Mouse (Mus musculus) CH12.LX (cell line): ENCODE data around the gene Sh3glb2. TPM values are rescaled to one million over a fixed set of nuclear protein-coding genes. Genes with fewer than 3 reads are reported as not detected.
A peak's percentile ranks its signal among the peaks of the same experiment; 100 is the strongest.

ENCODE experiments used
- DNase-seq: peaks from one replicate; pipeline ENCODE4 v3.0.0-alpha.2; 2013; ENCODE audit errors: extremely low read depth
- H3K27ac ChIP-seq: 2 replicates; pipeline ENCODE4 v1.5.1; 2012; ENCODE audit warnings: low read depth, mild to moderate bottlenecking, control low read depth, moderate library complexity; ENCODE audit not compliant: insufficient read depth
- H3K27me3 ChIP-seq: replicated peaks from 2 replicates; pipeline ENCODE3; 2012; ENCODE audit warnings: inconsistent platforms
- H3K36me3 ChIP-seq, 2 experiments: replicated peaks in 1 of 2; 2 replicates each; pipeline versions ENCODE3 to v1.6.1; 2012; ENCODE audit warnings: inconsistent platforms in 1 of 2, low read length in 1 of 2, mild to moderate bottlenecking in 1 of 2, mixed read lengths in 1 of 2, moderate library complexity in 1 of 2; ENCODE audit not compliant: control insufficient read depth in 1 of 2, insufficient read depth in 1 of 2
- H3K4me1 ChIP-seq, 2 experiments: 2 replicates each; pipeline ENCODE4 v1.6.1; 2012; ENCODE audit warnings: inconsistent platforms in 1 of 2, moderate library complexity in 1 of 2; ENCODE audit not compliant: insufficient read depth in 2 of 2, control insufficient read depth in 1 of 2
- H3K4me2 ChIP-seq: 2 replicates; pipeline ENCODE4 v1.6.1; 2012; ENCODE audit warnings: low read depth, mild to moderate bottlenecking, control low read depth; ENCODE audit not compliant: poor library complexity, insufficient read depth, severe bottlenecking
- H3K4me3 ChIP-seq, 3 experiments: fragments of 150-350 bp in 1 of 3; sonication (generic) in 1 of 3; replicated peaks in 1 of 3; 2 replicates each; pipeline versions ENCODE3 to v1.5.1; 2011 to 2012; ENCODE audit warnings: low read depth in 2 of 3, low read length in 2 of 3, mild to moderate bottlenecking in 2 of 3, moderate library complexity in 2 of 3, control low read depth in 1 of 3, improper control_type of control experiment in 1 of 3, inconsistent platforms in 1 of 3, mixed read lengths in 1 of 3; ENCODE audit not compliant: poor library complexity in 1 of 3
- H3K79me2 ChIP-seq: replicated peaks from 2 replicates; pipeline ENCODE4 v1.6.1; 2012; ENCODE audit warnings: mild to moderate bottlenecking, moderate library complexity; ENCODE audit not compliant: control insufficient read depth, poor library complexity, insufficient read depth, severe bottlenecking; ENCODE audit errors: extremely low read depth
- H3K9ac ChIP-seq: 2 replicates; pipeline ENCODE4 v1.6.1; 2012; ENCODE audit warnings: low read depth, mild to moderate bottlenecking, control low read depth, moderate library complexity; ENCODE audit not compliant: insufficient read depth
- H3K9me3 ChIP-seq: replicated peaks from 2 replicates; pipeline ENCODE3; 2012; ENCODE audit warnings: low read length, inconsistent platforms, mixed read lengths
- CHD2 ChIP-seq: IDR thresholded peaks from 2 replicates; pipeline ENCODE4 v1.6.1; 2011; ENCODE audit warnings: low read length, improper control_type of control experiment
- CTCF ChIP-seq, 2 experiments: IDR thresholded peaks in 1 of 2; conservative IDR thresholded peaks in 1 of 2; 2 replicates each; pipeline ENCODE4 v1.5.1; 2011 to 2012; ENCODE audit warnings: low read depth in 2 of 2, low read length in 2 of 2, improper control_type of control experiment in 1 of 2, inconsistent platforms in 1 of 2, mild to moderate bottlenecking in 1 of 2, moderate library complexity in 1 of 2
- EP300 ChIP-seq: IDR thresholded peaks from 2 replicates; pipeline ENCODE4 v1.6.1; 2011; ENCODE audit warnings: low read length, improper control_type of control experiment
- ETS1 ChIP-seq: conservative IDR thresholded peaks from 2 replicates; pipeline ENCODE4 v1.6.1; 2012; ENCODE audit warnings: low read depth, mild to moderate bottlenecking, inconsistent platforms, low read length, improper control_type of control experiment, moderate library complexity
- HCFC1 ChIP-seq: IDR thresholded peaks from 2 replicates; pipeline ENCODE4 v1.6.1; 2012; ENCODE audit warnings: low read depth, mild to moderate bottlenecking, inconsistent platforms, low read length, improper control_type of control experiment
- IRF4 ChIP-seq: IDR thresholded peaks from 2 replicates; pipeline ENCODE4 v1.6.1; 2014; ENCODE audit warnings: low read depth, mild to moderate bottlenecking, inconsistent platforms, low read length, improper control_type of control experiment
- KAT2A ChIP-seq: IDR thresholded peaks from 2 replicates; pipeline ENCODE4 v1.6.1; 2012; ENCODE audit warnings: low read length, improper control_type of control experiment, inconsistent platforms; ENCODE audit not compliant: insufficient replicate concordance
- MAFK ChIP-seq: IDR thresholded peaks from 2 replicates; pipeline ENCODE4 v1.6.1; 2011; ENCODE audit warnings: low read length, improper control_type of control experiment; ENCODE audit not compliant: insufficient replicate concordance
- MAX ChIP-seq: IDR thresholded peaks from 2 replicates; pipeline ENCODE4 v1.6.1; 2011; ENCODE audit warnings: low read length, improper control_type of control experiment
- MXI1 ChIP-seq: IDR thresholded peaks from 2 replicates; pipeline ENCODE4 v1.6.1; 2011; ENCODE audit warnings: mild to moderate bottlenecking, low read depth, low read length, improper control_type of control experiment
- MYC ChIP-seq: IDR thresholded peaks from 2 replicates; pipeline ENCODE4 v1.6.1; 2011; ENCODE audit warnings: low read depth, mild to moderate bottlenecking, improper control_type of control experiment, low read length
- PAX5 ChIP-seq: IDR thresholded peaks from 2 replicates; pipeline ENCODE4 v1.6.1; 2012; ENCODE audit warnings: low read length, inconsistent platforms, mixed read lengths
- SIN3A ChIP-seq: IDR thresholded peaks from 2 replicates; pipeline ENCODE4 v1.6.1; 2012; ENCODE audit warnings: low read length, improper control_type of control experiment, inconsistent platforms
- TBP ChIP-seq: conservative IDR thresholded peaks from 2 replicates; pipeline ENCODE4 v1.6.1; 2011; ENCODE audit warnings: low read depth, low read length, improper control_type of control experiment
- UBTF ChIP-seq: IDR thresholded peaks from 2 replicates; pipeline ENCODE4 v1.6.1; 2012; ENCODE audit warnings: low read depth, mild to moderate bottlenecking, inconsistent platforms, low read length, improper control_type of control experiment, moderate library complexity
- USF2 ChIP-seq: conservative IDR thresholded peaks from 2 replicates; pipeline ENCODE4 v1.6.1; 2011; ENCODE audit warnings: low read depth, low read length, improper control_type of control experiment
- ZC3H11A ChIP-seq: IDR thresholded peaks from 2 replicates; pipeline ENCODE4 v1.6.1; 2012; ENCODE audit warnings: low read depth, mild to moderate bottlenecking, inconsistent platforms, low read length, improper control_type of control experiment
- ZKSCAN1 ChIP-seq: IDR thresholded peaks from 2 replicates; pipeline ENCODE4 v1.6.1; 2012; ENCODE audit warnings: low read depth, inconsistent platforms, low read length, improper control_type of control experiment, borderline replicate concordance
- dilution Hi-C: fragments of 300-500 bp; cut with MboI; formaldehyde crosslinking; loops from 2 replicates; pipeline ENCODE4 v1.14.3; 2020; ENCODE audit warnings: low sequenced_read_pairs; ENCODE audit not compliant: extremely low pct_unique_long_range_greater_than_20kb, extremely low pct_ligation_motif_present
- in situ Hi-C: fragments of 300-500 bp; cut with MboI; formaldehyde crosslinking; loops from 3 replicates; pipeline ENCODE4 v1.14.3; 2019; ENCODE audit warnings: low sequenced_read_pairs, low pct_ligation_motif_present, low pct_unique_long_range_greater_than_20kb, mixed read lengths
- polyA plus RNA-seq: library from polyadenylated mRNA; unstranded; fragments of >175 nt; gene quantifications from 2 replicates; pipeline ENCODE4 v1.2.1, GENCODE M21; 2012; ENCODE audit warnings: low read depth; ENCODE audit not compliant: insufficient read length
- total RNA-seq, 2 experiments: library from RNA; depleted of rRNA; stranded (reverse); fragments of 300-350 nt in 1 of 2; fragments of >200 nt in 1 of 2; gene quantifications; 2 replicates each; pipeline ENCODE4 v1.2.3; 2012 to 2014

The Sh3glb2 gene
- total and polyA plus RNA-seq, 3 experiments: 27.2 to 47.8 (median 38.9) TPM

DNA sequence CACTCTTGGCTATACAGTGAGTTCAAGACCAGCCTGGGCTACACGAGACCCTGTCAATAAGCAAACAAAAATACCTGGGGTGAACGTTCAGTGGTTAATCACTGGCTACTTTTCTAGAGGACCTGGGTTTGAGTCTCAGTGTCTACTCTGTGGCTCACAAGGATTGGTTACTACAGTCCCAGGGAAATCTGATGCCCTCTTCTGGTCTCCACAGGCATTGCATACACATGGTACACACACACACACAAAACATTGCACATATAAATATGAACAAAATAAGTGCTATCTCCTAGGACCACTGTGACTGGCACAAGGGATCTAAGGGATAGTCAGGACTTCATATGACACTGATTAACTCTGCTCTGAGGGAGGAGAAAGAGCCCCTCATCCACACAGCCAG is 29.9 kb upstream of the Sh3glb2 start:
- DNase-seq: no peak
- H3K4me3 ChIP-seq: no peak overlapping the region
- no peak overlapping the region for H3K9ac ChIP-seq
- no peaks in the 10 kb centered on the region for H3K79me2 ChIP-seq
- no peak overlapping the region for H3K4me2 ChIP-seq
- in situ Hi-C loops (no loop called here), dilution Hi-C loops (no loop called here)
- no peaks in the 10 kb centered on the region for H3K9me3 ChIP-seq
- H3K36me3 ChIP-seq: peaks cover 3 to 25% of the 10 kb centered on the region in 2 experiments
- no peak overlapping the region for H3K27ac ChIP-seq
- no peaks in the 10 kb centered on the region for H3K27me3 ChIP-seq
- H3K4me1 ChIP-seq: peaks cover 7 to 20% of the 10 kb centered on the region in 2 experiments
- no peak for TF ChIP-seq MYC
- TF ChIP-seq TBP: no peak
- no peak for TF ChIP-seq ZC3H11A
- peak in 1 of 2 experiments; percentile 17; a peak in 1 of 4 replicates for TF ChIP-seq CTCF (conservative IDR thresholded peaks at IDR 0.05 in 1 of 2, IDR thresholded peaks at IDR 0.05 in 1 of 2; ENCODE audit: low read depth in 2 of 2, low read length in 2 of 2)
- no peak for TF ChIP-seq UBTF
- TF ChIP-seq HCFC1: no peak

DNA sequence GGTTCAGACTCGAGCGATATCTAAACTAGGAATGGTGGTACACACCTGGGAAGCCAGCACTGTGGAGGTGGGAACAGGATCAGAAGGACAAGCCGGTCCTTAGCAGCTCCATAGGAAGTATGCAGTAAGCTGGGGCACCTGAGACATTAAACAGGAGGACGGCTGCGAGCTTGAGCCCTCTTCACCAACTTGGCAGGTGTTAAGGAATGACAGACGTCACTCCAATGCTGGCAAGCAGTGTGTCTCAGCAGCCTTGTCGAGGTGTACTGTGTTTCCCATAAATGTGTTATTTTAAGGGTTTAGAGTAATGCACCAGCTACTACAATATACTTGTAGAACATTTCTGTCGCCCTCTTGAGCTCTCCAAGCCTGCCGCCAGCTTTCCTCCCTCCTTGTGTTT is 27.8 kb upstream of the Sh3glb2 start:
- no peaks in the 10 kb centered on the region for H3K27me3 ChIP-seq
- no peak overlapping the region for H3K4me3 ChIP-seq
- H3K4me1 ChIP-seq: peaks cover 0 to 10% of the 10 kb centered on the region in 2 experiments; a peak in 2 of 4 replicates
- no peaks in the 10 kb centered on the region for H3K79me2 ChIP-seq
- dilution Hi-C loops (no loop called here), in situ Hi-C loops (no loop called here)
- H3K9ac ChIP-seq: no peak overlapping the region
- H3K27ac ChIP-seq: no peak overlapping the region
- H3K36me3 ChIP-seq: peaks cover 22 to 42% of the 10 kb centered on the region in 2 experiments
- no peak overlapping the region for H3K4me2 ChIP-seq
- DNase-seq: no peak
- no peaks in the 10 kb centered on the region for H3K9me3 ChIP-seq
- TF ChIP-seq MAFK: no peak
- TF ChIP-seq IRF4: no peak
- TF ChIP-seq CHD2: no peak
- TF ChIP-seq ETS1: no peak
- no peak for TF ChIP-seq EP300
- TF ChIP-seq KAT2A: no peak
- no peak for TF ChIP-seq UBTF
- TF ChIP-seq MAX: no peak
- TF ChIP-seq USF2: no peak
- TF ChIP-seq SIN3A: no peak
- no peak for TF ChIP-seq ZKSCAN1
- TF ChIP-seq HCFC1: no peak
- no peak for TF ChIP-seq PAX5
- TF ChIP-seq MXI1: no peak
